Mouse (Mus musculus) kidney, postnatal 4 days (tissue): ENCODE measurements around the gene Gpr176.

ENCODE experiments used
- DNase-seq, 2 experiments: peaks; one replicate each; pipeline ENCODE4 v3.0.0; 2021; ENCODE audit warnings: mixed read lengths in 2 of 2

The Gpr176 gene

GRCm38 (mm10) chr2:118228486-118229079 is 144.6 kb downstream of the Gpr176 start:
- no peak for DNase-seq
